Mouse (Mus musculus): ENCODE measurements around the gene Asic5. TPM values are rescaled to one million over a fixed set of nuclear protein-coding genes. Genes with fewer than 3 reads are reported as not detected.

Asic5 gene
- polyA plus RNA-seq, 1 experiment from 2014 or later = not detected

DNA sequence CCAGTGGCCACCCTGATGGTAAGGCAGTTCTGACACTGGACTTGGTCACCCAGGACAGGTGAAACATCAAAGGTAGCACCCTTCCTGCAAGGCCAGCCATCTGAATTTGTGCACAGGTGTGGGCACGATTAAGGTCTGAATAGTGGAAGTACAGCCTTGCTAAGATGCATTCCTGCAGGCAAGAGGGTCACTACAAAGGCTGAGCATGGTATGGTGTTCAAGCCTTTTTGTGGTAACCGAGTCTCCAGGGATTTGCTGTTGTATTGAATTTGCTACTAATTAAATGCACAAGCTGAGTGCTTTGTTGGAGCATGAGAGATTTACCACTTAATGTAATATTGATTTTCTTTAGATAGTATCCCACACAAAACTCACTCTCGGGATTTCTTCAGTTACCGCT is 66.0 kb downstream of the Asic5 start:
- H3K9ac ChIP-seq (ENCODE audit: low read length) = no peak overlapping the region
- H3K9me3 ChIP-seq (ENCODE audit: control insufficient read depth, low read length) = no peaks in the 10 kb centered on the region
- DNase-seq (ENCODE audit: low spot score) (no peak), ATAC-seq (replicated peaks; ENCODE audit: low FRiP score) (no peak; the same call in 1 of the 2 replicates)
- H3K36me3 ChIP-seq (ENCODE audit: control insufficient read depth, insufficient read depth, low read length) = no peaks in the 10 kb centered on the region
- WGBS = 44% methylated on average over 4 of the region's 4 CpGs
- H3K27me3 ChIP-seq (ENCODE audit: control insufficient read depth, insufficient read depth, low read length) = no peaks in the 10 kb centered on the region
- H3K4me1 ChIP-seq (replicated peaks; ENCODE audit: control insufficient read depth, insufficient read depth, low read length) = no peaks in the 10 kb centered on the region
- H3K27ac ChIP-seq (ENCODE audit: low read depth, low read length) = no peak overlapping the region
- H3K4me2 ChIP-seq (ENCODE audit: low read depth, low read length, severe bottlenecking) = no peak overlapping the region
- H3K4me3 ChIP-seq (ENCODE audit: low read depth, low read length) = no peak overlapping the region

DNA sequence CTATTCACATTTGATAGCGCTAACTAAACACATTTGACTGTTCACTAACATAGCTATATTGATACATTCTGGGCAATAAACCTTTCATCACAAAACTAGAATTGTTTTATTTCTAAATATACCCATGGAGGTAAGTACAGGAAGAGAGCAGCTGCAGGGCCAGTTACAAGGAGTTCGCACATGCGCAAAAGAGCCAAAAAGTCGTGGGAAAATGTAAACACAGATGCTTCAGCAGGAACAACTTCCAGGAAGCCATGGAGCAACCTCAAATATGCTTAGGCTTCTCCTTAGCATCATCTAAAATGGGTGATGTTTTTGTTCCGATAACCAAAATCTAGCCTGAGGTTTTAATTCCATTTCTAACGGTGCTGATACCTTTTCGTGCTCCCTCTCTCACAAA is 66.6 kb downstream of the Asic5 start:
- no peak overlapping the region for H3K4me3 ChIP-seq (ENCODE audit: low read depth, low read length)
- DNase-seq (ENCODE audit: low spot score) = no peak
- no peak overlapping the region for H3K27ac ChIP-seq (ENCODE audit: low read depth, low read length)

DNA sequence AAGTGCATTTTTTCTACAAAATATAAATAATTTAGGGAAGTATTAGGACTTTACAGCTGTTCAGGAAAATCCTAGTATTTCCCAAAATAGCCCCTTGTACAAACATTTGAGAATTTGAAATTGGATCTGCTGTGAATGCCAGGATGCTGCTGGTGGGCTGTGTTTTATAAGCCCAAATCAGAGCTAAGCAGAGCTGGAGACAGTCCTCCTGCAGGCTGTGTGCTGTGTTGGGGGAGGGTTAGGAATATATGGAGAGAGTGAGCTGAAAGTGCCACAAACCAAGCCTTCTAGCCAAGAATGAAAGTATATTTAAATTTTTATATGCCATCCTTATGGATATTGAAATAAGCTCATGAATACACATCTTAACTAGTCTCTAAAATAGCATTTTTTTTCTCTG is 69.4 kb downstream of the Asic5 start:
- Histone ChIP-seq H3K4me1 (replicated peaks; ENCODE audit: control insufficient read depth, insufficient read depth, low read length) (no peaks in the 10 kb centered on the region), H3K36me3 (ENCODE audit: control insufficient read depth, insufficient read depth, low read length) (no peaks in the 10 kb centered on the region), H3K27me3 (ENCODE audit: control insufficient read depth, insufficient read depth, low read length) (no peaks in the 10 kb centered on the region), H3K9ac (ENCODE audit: low read length) (no peak overlapping the region), H3K9me3 (ENCODE audit: control insufficient read depth, low read length) (no peaks in the 10 kb centered on the region), H3K27ac (ENCODE audit: low read depth, low read length) (no peak overlapping the region), H3K4me3 (ENCODE audit: low read depth, low read length) (no peak overlapping the region), H3K4me2 (ENCODE audit: low read depth, low read length, severe bottlenecking) (no peak overlapping the region)
- ATAC-seq (replicated peaks; ENCODE audit: low FRiP score) (no peak), DNase-seq (ENCODE audit: low spot score) (no peak)

More for the DNA sequence above, 66.6 kb downstream of the Asic5 start:
- Histone ChIP-seq H3K9me3 (ENCODE audit: control insufficient read depth, low read length) (no peaks in the 10 kb centered on the region), H3K27me3 (ENCODE audit: control insufficient read depth, insufficient read depth, low read length) (no peaks in the 10 kb centered on the region), H3K36me3 (ENCODE audit: control insufficient read depth, insufficient read depth, low read length) (no peaks in the 10 kb centered on the region), H3K9ac (ENCODE audit: low read length) (no peak overlapping the region), H3K4me1 (replicated peaks; ENCODE audit: control insufficient read depth, insufficient read depth, low read length) (no peaks in the 10 kb centered on the region), H3K4me2 (ENCODE audit: low read depth, low read length, severe bottlenecking) (no peak overlapping the region)
- 58% methylated on average over 7 of the region's 7 CpGs for WGBS
- ATAC-seq (replicated peaks; ENCODE audit: low FRiP score) = no peak

DNA sequence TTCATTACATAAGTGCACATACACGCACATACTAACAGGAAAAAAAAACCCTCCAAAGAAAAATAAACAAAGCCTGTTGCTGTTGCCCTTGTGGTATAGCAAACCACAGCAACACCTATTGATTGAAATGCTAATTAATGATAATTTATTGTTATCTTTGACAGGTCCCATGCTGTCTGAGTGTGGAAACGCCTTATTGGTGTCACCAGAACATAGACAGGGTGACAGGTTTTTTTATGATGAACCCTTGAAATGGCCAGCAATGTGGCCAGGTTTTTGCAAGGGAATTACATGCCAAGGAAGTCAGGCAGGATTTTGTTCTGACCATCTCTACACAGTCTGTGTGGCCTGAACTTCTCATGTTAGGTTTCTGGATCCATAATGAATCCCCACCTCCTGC is 69.9 kb downstream of the Asic5 start:
- WGBS = 64% methylated on average over 2 of the region's 2 CpGs
- Histone ChIP-seq H3K4me3 (ENCODE audit: low read depth, low read length) (no peak overlapping the region), H3K4me1 (replicated peaks; ENCODE audit: control insufficient read depth, insufficient read depth, low read length) (no peaks in the 10 kb centered on the region), H3K4me2 (ENCODE audit: low read depth, low read length, severe bottlenecking) (no peak overlapping the region), H3K27me3 (ENCODE audit: control insufficient read depth, insufficient read depth, low read length) (no peaks in the 10 kb centered on the region), H3K9me3 (ENCODE audit: control insufficient read depth, low read length) (no peaks in the 10 kb centered on the region), H3K36me3 (ENCODE audit: control insufficient read depth, insufficient read depth, low read length) (no peaks in the 10 kb centered on the region), H3K27ac (ENCODE audit: low read depth, low read length) (no peak overlapping the region), H3K9ac (ENCODE audit: low read length) (no peak overlapping the region)
- ATAC-seq (replicated peaks; ENCODE audit: low FRiP score) (no peak), DNase-seq (ENCODE audit: low spot score) (no peak)

DNA sequence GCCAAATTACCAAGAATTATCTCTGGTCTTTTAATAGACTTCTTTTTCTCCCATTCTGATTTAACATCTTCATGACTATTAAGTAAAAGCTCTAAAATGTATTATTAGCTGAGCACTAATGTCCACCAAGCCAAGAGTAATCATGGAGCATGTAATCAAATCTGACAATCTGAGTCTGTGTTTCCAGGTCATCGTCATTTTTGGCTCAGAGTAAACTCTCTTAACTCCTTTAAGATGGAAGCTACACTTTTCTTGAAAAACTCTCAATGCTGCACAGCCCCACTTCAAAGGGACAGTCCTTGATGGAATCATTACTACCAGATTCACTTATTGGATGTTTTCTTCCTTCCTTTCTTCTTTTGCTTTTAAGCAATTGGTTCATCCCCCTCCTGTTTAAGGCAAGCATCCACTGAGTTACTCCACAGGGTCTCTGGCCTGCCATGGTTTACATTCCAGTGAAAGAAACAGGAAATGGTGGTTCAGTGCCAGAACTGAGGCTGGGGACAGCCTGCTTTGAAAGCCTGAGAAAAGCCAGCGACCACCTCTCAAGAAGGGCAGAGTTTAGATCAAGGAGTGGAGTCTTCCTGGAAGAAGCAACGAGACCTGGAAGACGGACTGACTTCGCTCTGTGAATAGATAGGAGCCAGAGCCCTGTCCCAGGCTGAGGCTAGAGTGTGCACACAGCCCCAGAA is 72.3 kb downstream of the Asic5 start:
- DNase-seq (ENCODE audit: low spot score) = no peak
- Histone ChIP-seq H3K4me1 (replicated peaks; ENCODE audit: control insufficient read depth, insufficient read depth, low read length) (no peaks in the 10 kb centered on the region), H3K4me2 (ENCODE audit: low read depth, low read length, severe bottlenecking) (no peak overlapping the region), H3K9me3 (ENCODE audit: control insufficient read depth, low read length) (no peaks in the 10 kb centered on the region), H3K27me3 (ENCODE audit: control insufficient read depth, insufficient read depth, low read length) (no peaks in the 10 kb centered on the region), H3K9ac (ENCODE audit: low read length) (no peak overlapping the region), H3K4me3 (ENCODE audit: low read depth, low read length) (no peak overlapping the region), H3K27ac (ENCODE audit: low read depth, low read length) (no peak overlapping the region), H3K36me3 (ENCODE audit: control insufficient read depth, insufficient read depth, low read length) (no peaks in the 10 kb centered on the region)
- 70% methylated on average over 5 of the region's 5 CpGs for WGBS
- ATAC-seq (replicated peaks; ENCODE audit: low FRiP score) = no peak

DNA sequence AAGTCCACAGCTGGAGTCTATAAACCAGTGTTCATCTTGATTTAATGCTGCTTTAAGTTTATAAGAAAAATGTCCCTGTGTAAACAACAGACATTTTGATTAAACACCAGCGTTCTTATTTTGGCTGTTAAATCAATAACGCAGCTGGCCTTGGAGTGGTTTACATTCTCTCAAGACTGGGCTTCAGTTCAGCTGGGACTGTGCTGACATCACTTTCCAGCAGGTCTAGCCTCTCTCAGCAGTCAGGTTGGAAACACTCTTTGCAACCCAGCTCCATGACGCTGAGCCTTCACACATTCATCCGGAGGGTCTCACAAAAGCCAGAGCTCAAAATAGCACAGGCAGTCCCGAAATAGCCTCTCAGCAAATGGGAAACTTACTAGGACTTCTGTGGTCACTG is 75.1 kb downstream of the Asic5 start:
- Histone ChIP-seq H3K4me1 (replicated peaks; ENCODE audit: control insufficient read depth, insufficient read depth, low read length) (no peaks in the 10 kb centered on the region), H3K4me2 (ENCODE audit: low read depth, low read length, severe bottlenecking) (no peak overlapping the region), H3K36me3 (ENCODE audit: control insufficient read depth, insufficient read depth, low read length) (no peaks in the 10 kb centered on the region), H3K4me3 (ENCODE audit: low read depth, low read length) (no peak overlapping the region), H3K9me3 (ENCODE audit: control insufficient read depth, low read length) (no peaks in the 10 kb centered on the region), H3K9ac (ENCODE audit: low read length) (no peak overlapping the region), H3K27ac (ENCODE audit: low read depth, low read length) (no peak overlapping the region), H3K27me3 (ENCODE audit: control insufficient read depth, insufficient read depth, low read length) (no peaks in the 10 kb centered on the region)
- 75% methylated on average over 5 of the region's 5 CpGs for WGBS
- no peak for DNase-seq (ENCODE audit: low spot score)
- ATAC-seq (replicated peaks; ENCODE audit: low FRiP score) = no peak

DNA sequence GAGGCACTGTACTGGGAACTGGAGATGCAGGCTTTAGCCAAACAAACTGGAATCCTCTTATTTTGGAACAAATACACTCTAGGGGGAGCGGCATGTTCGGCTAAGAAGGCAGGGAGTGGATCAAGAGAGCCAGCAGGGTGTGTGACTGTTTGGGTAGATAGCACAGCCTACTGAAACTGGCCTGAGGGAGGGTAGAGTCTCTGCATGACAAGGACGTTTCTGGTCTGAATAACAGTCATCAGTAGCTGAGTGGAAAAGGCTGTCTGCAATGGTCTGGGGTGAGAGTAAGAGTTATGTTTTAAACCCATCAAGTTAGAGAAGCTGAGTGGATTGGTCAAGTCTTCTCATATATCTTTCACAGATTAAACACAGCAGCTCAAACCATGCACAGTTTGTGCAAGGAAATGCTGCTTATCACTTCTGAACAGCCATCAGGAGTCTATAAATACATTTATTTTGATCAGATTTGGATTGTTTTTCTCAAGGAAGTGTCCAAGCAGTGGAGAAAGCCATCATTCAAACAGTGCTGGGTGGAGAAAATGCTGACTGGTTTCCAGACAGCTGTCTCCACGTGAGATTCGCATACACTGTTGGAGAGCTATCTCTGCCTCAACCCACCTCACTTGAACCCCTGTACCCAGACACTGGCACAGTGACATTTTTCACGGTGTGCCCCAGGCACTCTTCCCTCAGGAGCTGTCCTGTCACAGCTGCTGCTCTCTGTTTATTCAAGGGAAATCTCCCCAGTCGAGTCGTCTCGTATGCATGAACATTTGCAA is 79.5 kb downstream of the Asic5 start:
- Histone ChIP-seq H3K9ac (ENCODE audit: low read length) (no peak overlapping the region), H3K4me2 (ENCODE audit: low read depth, low read length, severe bottlenecking) (no peak overlapping the region), H3K4me3 (ENCODE audit: low read depth, low read length) (no peak overlapping the region), H3K4me1 (replicated peaks; ENCODE audit: control insufficient read depth, insufficient read depth, low read length) (no peaks in the 10 kb centered on the region), H3K27ac (ENCODE audit: low read depth, low read length) (no peak overlapping the region), H3K9me3 (ENCODE audit: control insufficient read depth, low read length) (no peaks in the 10 kb centered on the region), H3K27me3 (ENCODE audit: control insufficient read depth, insufficient read depth, low read length) (no peaks in the 10 kb centered on the region), H3K36me3 (ENCODE audit: control insufficient read depth, insufficient read depth, low read length) (no peaks in the 10 kb centered on the region)
- DNase-seq (ENCODE audit: low spot score) (no peak), ATAC-seq (replicated peaks; ENCODE audit: low FRiP score) (no peak)
- WGBS = 58% methylated on average over 9 of the region's 9 CpGs

DNA sequence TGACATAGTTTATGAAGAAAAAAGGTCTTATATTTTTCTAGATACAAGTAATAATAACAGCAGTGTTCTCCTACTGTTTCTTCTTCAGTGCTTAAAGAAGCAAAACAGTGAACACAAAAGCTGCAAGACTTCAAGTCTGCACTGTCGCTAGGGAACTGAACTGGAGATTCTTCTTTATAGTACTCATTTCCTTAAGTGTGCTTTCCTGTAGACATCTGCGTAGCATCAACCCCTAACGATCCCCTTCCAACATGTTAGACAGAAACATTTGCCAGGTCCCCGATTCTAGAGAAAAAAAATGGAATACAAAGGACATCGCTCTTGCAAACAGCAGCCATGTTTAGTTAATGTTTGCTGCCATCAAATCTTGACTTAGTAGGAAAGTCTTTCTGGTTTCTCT is 85.7 kb downstream of the Asic5 start:
- Histone ChIP-seq H3K4me2 (ENCODE audit: low read depth, low read length, severe bottlenecking) (no peak overlapping the region), H3K4me3 (ENCODE audit: low read depth, low read length) (no peak overlapping the region), H3K9ac (ENCODE audit: low read length) (no peak overlapping the region), H3K9me3 (ENCODE audit: control insufficient read depth, low read length) (no peaks in the 10 kb centered on the region), H3K36me3 (ENCODE audit: control insufficient read depth, insufficient read depth, low read length) (no peaks in the 10 kb centered on the region), H3K27me3 (ENCODE audit: control insufficient read depth, insufficient read depth, low read length) (no peaks in the 10 kb centered on the region), H3K4me1 (replicated peaks; ENCODE audit: control insufficient read depth, insufficient read depth, low read length) (no peaks in the 10 kb centered on the region), H3K27ac (ENCODE audit: low read depth, low read length) (no peak overlapping the region)
- WGBS = 86% methylated on average over 5 of the region's 5 CpGs
- DNase-seq (ENCODE audit: low spot score) = no peak
- no peak for ATAC-seq (replicated peaks; ENCODE audit: low FRiP score)

Data from forebrain, embryonic 11.5 days (tissue).